Mouse (Mus musculus) thymus, postnatal 10 days (tissue): ENCODE measurements around the gene Itga5.
"Not testable (repeated sequence)": the region's sequence is repeated elsewhere in the genome, so short reads cannot be mapped to it uniquely, and the experiment has no call there.

Experiments used
- DNase-seq, 2 experiments: peaks; one replicate each; pipeline ENCODE4 v3.0.0; 2021; ENCODE audit warnings: low spot score in 2 of 2

The Itga5 gene

DNA sequence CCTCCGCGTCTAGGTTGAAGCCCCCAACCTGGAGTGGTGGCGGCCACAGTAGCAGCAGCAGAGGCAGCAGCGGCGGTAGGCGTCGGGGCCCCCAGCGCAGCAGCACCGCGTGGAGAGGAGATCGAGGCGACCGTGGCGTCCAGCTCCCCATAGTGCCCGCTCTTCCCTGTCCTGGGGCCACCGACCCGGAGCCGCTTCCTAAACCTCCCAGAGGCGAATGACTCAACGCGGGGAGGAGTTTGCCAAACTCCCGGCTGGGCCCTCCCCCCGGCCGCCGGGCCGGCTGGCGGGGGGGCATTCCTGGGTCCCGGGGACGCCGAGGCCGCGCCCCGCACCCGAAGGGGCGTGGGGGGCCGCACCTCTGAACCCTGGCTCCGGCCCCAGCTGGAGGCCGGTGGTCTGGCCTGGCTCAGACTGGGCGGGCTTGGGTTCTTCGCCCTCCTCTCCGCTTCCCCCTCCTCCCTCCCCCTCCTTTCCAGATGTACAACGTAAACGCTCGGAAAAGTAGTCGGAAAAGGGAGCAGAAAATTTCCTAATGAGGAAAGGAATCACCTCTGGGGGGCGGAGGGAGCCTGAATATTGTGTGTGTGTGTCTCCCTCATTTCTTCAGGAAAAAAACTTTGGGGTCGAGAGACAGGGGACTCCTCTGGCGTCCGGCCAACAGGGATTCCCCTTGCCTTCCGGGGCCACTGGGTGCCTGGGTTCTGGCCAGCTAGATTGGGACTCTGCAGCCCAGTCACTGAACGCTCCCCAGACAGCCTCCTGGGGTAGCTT is at the start of gene Itga5:
Itga5 (minus strand) TSS at position 388 of the 774 bp plus-strand sequence.
- DNase-seq = peak in 1 of 2 experiments; percentile 36

DNA sequence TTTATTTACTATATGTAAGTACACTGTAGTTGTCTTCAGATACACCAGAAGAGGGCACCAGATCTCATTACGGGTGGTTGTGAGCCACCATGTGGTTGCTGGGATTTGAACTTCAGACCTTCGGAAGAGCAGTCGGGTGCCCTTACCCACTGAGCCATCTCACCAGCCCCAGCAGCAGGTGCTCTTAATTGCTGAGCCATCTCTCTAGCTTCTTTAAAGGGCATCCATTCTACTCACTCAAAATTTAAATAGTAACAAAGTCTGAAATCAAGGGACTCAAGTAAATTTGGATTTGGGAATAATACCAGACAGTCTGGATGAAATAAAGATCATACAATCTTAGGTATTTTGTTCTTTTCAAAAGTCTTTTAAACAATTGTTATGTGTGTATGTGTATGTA is 39.0 kb upstream of the Itga5 start:
- DNase-seq = not testable (repeated sequence)

DNA sequence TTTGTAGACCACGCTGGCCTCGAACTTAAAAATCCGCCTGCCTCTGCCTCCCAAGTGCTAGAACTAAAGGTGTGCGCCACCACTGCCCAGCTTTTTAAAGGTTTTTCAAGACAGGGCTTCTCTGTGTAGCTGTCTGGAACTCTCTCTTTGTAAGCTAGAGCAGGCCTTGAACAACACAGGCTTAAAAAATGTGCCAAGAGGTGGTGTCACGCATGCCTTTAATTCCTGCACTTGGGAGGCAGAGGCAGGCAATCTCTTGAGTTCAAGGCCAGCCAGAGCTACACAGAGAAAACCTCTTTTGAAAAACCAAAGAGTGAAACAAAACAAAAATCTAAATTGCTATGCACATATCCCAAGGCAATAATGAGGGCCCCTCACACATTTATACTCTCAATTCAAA is 34.8 kb upstream of the Itga5 start:
- DNase-seq = no peak

DNA sequence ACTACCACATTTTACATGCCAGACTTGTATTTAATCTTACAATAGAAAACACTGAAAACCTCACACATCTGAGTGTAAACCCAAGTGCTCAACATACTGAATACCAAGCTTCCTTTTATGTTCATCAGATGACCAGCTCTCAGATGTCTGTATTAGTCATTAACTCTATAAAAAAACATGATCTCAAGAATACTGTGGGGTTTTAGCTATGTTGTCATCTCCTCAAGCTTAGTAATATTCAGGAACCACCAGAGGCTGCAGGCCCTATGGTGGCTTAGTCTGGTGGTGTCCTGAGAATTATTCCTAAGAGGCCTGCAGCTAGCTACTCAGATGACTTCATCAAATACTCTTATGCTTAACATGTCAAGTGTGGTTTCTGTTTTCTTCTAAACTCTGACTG is 27.0 kb upstream of the Itga5 start:
- DNase-seq = no peak

- no peak for DNase-seq
Measured at GRCm38 (mm10) chr15:103388556-103389145, 22.1 kb upstream of the Itga5 start.

- no peak for DNase-seq
Measured at GRCm38 (mm10) chr15:103383771-103384488, 17.4 kb upstream of the Itga5 start.

DNA sequence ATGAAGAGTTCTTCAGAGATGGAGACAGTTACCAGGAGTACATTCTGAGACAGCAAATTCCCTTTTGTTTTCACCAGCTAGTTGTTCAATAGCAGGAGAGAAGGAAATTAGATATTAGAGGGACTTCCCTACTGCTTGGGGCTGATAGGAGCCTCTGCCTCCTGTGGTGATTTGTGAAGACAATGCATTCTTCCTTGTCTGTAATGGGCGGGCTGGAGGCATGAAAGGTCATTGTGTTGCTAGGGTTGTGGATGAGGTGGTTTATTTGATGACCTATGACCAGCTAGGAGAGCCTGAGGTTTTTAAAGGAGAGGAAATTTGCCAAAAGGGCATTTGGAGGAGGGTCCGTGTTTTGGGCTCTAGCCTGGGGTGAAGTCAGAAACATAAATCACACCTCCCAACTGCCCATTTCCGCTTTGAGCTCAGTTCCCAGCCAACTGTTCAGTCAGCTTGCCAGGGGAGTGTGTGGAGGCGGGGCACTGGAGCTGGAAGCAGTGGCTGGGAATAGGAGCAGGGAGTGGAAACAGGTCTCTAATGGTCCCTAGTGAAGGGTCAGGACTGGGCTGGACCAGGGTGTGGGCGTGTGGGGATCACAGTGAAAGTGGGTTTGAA is 16.3 kb upstream of the Itga5 start:
- DNase-seq = no peak

DNA sequence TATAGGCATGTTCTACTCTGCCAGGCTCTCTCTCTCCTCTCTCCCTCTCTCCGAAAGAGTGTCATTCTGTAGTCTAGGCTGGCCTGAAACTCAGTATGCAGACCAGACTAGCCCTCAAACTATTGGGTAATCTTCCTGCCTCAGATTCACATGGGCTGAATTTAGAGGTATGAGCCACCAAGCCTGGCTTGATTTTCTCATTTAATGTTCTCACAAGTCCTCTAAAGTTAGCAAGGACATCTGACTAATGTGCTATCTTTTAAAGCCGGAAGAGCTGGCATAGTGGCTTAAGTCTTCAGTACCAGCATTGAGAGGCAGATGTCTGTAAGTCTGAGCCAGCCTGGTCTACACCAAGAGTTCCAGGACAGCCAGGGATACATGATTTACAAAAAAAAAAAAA is 15.5 kb upstream of the Itga5 start:
- no peak for DNase-seq

GRCm38 (mm10) chr15:103378665-103379356 is 12.2 kb upstream of the Itga5 start:
- no peak for DNase-seq

DNA sequence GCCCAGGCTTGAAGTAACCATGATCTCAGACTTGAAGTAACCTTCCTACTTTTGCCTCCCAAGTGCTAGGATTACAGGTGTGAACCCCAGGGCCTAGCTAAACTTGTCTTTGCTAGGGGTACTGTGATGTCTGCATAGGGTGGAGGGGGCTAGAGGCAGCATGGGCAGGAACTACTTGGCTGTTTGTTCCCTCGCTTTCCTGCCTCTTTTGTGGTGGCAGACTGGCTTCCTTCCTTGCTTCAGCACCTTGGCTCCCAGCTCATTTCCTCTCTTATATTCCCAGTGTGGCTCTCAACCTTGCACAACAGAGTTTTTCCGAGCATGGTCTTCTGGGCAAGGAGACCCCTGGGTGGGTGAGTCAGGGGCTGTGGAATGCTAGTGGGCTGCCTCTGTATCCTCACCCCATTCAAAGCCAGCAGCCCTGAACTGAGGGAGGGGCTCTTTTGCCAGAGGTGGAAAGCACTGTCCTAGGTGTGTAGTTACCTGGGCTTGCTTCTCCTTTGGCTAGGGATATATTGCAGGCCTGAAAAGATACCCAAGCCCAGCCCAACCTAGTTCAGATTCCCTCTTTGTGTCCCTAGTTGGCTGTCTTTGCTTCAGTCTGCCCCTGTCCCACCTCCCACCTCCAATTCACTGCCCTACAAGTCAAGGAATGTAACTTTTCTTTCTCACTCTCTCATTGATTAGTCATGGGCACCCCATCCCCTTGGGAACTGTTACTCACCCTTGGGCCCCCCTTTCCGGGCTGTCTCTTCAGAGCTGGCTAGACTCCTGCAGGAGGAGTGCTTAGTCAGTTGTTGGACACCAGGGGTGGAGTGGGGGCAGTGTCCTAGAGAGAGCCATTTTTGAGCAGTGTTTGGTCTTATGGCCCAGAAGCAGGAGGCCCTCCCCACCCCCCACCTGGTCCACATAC is 11.4 kb upstream of the Itga5 start:
- DNase-seq = no peak

- no peak for DNase-seq
Measured at GRCm38 (mm10) chr15:103376837-103377269, 10.3 kb upstream of the Itga5 start.

DNA sequence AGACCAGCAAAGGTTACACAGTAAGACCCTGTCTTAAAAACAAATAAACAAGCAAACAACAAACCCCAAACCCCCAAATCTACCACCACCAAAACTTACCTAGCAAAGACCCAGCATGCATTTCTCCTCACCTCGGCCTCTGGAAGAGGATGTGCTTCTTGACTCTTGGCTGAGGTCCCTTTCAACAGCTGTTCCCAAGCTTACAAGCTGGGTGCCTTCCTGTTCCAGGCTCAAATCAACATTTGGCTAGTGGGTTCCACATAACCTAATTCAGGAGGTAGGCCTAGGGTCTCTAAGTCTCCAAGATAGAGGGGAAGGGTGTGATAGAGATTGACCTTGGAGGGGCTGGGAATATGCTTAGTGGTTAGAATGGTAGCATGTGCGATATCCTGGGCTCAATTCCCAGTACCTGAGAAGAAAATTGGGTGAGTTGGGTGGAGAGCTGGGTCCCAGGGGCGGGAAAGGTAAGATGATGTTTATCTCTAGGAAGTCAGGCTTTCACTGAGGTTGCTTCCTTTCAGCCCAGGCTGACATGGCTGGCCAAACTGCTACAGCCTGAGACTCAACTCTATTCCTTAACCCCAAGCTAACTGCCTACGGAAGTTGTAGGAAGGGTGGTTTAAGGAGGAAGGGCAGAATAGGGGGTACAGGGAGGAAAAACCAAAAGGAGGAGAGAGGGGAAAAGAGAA is 8.7 kb upstream of the Itga5 start:
- no peak for DNase-seq

GRCm38 (mm10) chr15:103372461-103372860 is 5.9 kb upstream of the Itga5 start:
- DNase-seq = no peak

DNA sequence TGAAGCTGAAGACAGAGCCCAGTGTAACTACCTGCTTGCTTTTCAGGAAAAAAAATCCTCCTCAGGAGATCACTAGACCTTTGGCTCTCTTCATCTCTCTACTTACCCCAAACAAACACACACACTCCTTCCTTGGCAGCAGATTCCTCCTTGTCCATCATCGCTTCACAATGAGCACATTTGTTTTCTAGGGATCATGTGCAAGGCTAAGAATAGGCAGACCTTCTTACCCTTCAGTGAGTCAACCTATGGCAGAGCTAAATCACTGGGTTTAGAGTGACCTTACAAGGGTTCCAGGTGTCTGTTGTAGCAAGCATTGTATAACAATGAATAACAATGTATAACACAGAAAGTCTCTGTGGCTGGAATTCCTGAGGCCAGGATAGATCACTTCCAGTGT is 5.2 kb upstream of the Itga5 start:
- no peak for DNase-seq

GRCm38 (mm10) chr15:103371208-103371607 is 4.6 kb upstream of the Itga5 start:
- DNase-seq = no peak

GRCm38 (mm10) chr15:103370462-103370861 is 3.9 kb upstream of the Itga5 start:
- no peak for DNase-seq

GRCm38 (mm10) chr15:103369123-103369522 is 2.6 kb upstream of the Itga5 start:
- no peak for DNase-seq

- DNase-seq = no peak
Measured at GRCm38 (mm10) chr15:103368179-103368940, 1.8 kb upstream of the Itga5 start.
